Mouse (Mus musculus): ENCODE results near the gene Muc1. TPM values are rescaled to one million over a fixed set of nuclear protein-coding genes. Genes with fewer than 3 reads are reported as not detected.

Muc1 gene
- polyA plus RNA-seq, 1 experiment, result 53.8 TPM

DNA sequence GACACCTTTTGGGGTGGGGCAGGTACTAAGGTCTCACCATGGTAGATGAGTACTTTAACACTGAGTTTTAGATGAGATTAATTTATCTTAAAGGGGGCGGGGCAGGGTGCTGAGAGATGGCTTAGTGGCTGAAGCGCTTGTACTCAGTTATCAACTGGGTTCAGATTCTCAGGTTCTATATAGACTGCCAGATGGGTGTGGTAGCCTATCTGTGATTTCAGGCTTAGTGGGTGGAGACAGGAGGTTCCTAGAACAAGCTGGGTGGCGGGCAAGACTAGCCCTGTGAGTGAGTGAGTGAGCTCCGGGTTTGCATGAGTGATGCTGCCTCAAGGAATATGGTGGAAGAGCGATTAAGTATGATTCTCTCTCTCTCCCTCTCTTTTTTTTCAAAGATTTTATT lies 26.1 kb downstream of the Muc1 start:
- no peaks in the 10 kb centered on the region for H3K36me3 ChIP-seq (ENCODE audit: control insufficient read depth, insufficient read depth, low read length)
- no peak overlapping the region for H3K4me3 ChIP-seq (ENCODE audit: insufficient read depth, low read depth, low read length)
- no peak for DNase-seq
- H3K27me3 ChIP-seq (replicated peaks; ENCODE audit: control insufficient read depth, insufficient read depth, low read length), result no peaks in the 10 kb centered on the region
- TF ChIP-seq POLR2A (IDR thresholded peaks at IDR 0.05; ENCODE audit: low read depth, low read length), result no peak
- TF ChIP-seq CTCF (conservative IDR thresholded peaks at IDR 0.05; ENCODE audit: insufficient read depth, insufficient read length, low read depth, low read length), result no peak
- WGBS, result 95% methylated on average over 5 of the region's 5 CpGs
- H3K27ac ChIP-seq (ENCODE audit: insufficient read depth, low read depth, low read length), result no peak overlapping the region
- peaks cover 6% of the 10 kb centered on the region; the same call in 1 of the 2 replicates for H3K4me1 ChIP-seq (ENCODE audit: control insufficient read depth, insufficient read depth, low read length)

DNA sequence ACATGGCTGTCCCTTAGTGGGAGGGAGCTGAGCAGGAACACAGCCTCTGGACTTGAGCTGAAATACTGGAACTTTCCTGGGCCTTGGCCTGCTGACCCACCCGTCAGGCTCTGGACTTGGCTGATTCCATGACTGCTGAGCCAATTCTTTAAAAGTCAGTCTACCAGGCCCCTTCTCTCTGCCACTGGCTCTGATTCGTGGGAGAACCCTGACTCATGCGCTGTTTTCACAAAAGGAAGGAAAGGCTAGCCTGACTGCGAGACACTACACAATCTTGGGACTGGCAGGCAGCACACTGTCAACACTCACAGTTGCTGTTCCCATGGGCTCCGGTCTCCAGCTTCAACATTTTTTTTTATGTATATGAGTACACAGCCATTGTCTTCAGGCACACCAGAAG lies 27.3 kb downstream of the Muc1 start:
- 74% methylated on average over 5 of the region's 5 CpGs for WGBS
- no peaks in the 10 kb centered on the region for H3K27me3 ChIP-seq (replicated peaks; ENCODE audit: control insufficient read depth, insufficient read depth, low read length)
- no peak for DNase-seq
- H3K4me3 ChIP-seq (ENCODE audit: insufficient read depth, low read depth, low read length), result no peak overlapping the region
- H3K4me1 ChIP-seq (ENCODE audit: control insufficient read depth, insufficient read depth, low read length), result no peaks in the 10 kb centered on the region
- H3K27ac ChIP-seq (ENCODE audit: insufficient read depth, low read depth, low read length), result 0 out of 2 replicates have a peak overlapping the region, but pooled peaks have one; percentile 49
- no peaks in the 10 kb centered on the region for H3K36me3 ChIP-seq (ENCODE audit: control insufficient read depth, insufficient read depth, low read length)
- TF ChIP-seq CTCF (conservative IDR thresholded peaks at IDR 0.05; ENCODE audit: insufficient read depth, insufficient read length, low read depth, low read length) (no peak), POLR2A (IDR thresholded peaks at IDR 0.05; ENCODE audit: low read depth, low read length) (no peak)

DNA sequence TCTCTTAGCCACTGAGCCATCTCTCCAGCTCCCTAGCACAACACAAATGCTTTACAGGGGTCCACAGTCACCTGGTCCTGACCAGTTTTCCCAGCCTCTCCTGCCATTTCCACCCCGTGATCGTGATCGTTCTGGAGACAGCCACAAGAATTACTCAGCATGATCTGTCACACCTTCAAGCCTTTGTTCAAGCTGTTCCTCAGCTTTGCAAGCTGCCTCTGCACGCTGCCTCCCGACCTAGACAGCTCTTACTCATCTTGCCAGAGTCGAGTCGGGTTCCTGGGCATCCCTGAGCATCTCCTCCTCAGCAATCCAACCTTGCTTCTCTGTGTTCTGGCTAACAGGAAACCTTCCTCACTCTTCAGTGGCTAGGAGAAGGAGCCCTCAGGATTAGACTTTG lies 30.2 kb downstream of the Muc1 start, which contains the start of gene Dpm3:
Gene Dpm3, plus strand, starts transcription at position 283 of the 400 bp plus-strand sequence.
- no peaks in the 10 kb centered on the region for H3K36me3 ChIP-seq (ENCODE audit: control insufficient read depth, insufficient read depth, low read length)
- no peak for TF ChIP-seq POLR2A (IDR thresholded peaks at IDR 0.05; ENCODE audit: low read depth, low read length)
- TF ChIP-seq CTCF (conservative IDR thresholded peaks at IDR 0.05; ENCODE audit: insufficient read depth, insufficient read length, low read depth, low read length), result no peak
- H3K27me3 ChIP-seq (replicated peaks; ENCODE audit: control insufficient read depth, insufficient read depth, low read length), result no peaks in the 10 kb centered on the region
- no peak within 1 kb of the TSS for H3K27ac ChIP-seq (ENCODE audit: insufficient read depth, low read depth, low read length)
- H3K4me3 ChIP-seq (ENCODE audit: insufficient read depth, low read depth, low read length), result no peak within 1 kb of the TSS
- DNase-seq, result no peak
- WGBS, result 44% methylated on average over 7 of the region's 7 CpGs
- H3K4me1 ChIP-seq (ENCODE audit: control insufficient read depth, insufficient read depth, low read length), result no peaks in the 10 kb centered on the region

DNA sequence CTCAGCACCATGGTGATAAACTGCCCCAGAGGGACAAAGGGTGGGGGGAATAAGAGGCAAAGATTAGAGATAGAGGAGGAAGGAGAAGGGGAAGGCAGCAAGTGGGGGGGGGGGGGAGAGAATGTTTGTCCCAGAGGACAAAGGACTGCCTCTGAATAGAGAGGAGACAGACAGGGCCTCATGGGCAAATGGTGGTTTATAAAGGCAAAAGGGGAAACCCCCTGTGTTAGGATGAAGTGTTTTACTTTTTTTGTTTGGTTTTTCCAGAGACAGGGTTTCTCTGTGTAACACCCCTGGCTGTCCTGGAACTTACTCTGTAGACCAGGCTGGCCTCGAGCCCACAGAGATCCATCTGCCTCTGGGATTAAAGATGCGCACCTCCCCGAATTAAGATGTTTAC lies 31.4 kb downstream of the Muc1 start:
- DNase-seq, result no peak
- no peaks in the 10 kb centered on the region for H3K4me1 ChIP-seq (ENCODE audit: control insufficient read depth, insufficient read depth, low read length)
- H3K27ac ChIP-seq (ENCODE audit: insufficient read depth, low read depth, low read length), result no peak overlapping the region
- H3K4me3 ChIP-seq (ENCODE audit: insufficient read depth, low read depth, low read length), result no peak overlapping the region
- TF ChIP-seq CTCF (conservative IDR thresholded peaks at IDR 0.05; ENCODE audit: insufficient read depth, insufficient read length, low read depth, low read length) (no peak), POLR2A (IDR thresholded peaks at IDR 0.05; ENCODE audit: low read depth, low read length) (no peak)
- H3K27me3 ChIP-seq (replicated peaks; ENCODE audit: control insufficient read depth, insufficient read depth, low read length), result no peaks in the 10 kb centered on the region
- H3K36me3 ChIP-seq (ENCODE audit: control insufficient read depth, insufficient read depth, low read length), result no peaks in the 10 kb centered on the region
- 86% methylated on average over 3 of the region's 3 CpGs for WGBS

DNA sequence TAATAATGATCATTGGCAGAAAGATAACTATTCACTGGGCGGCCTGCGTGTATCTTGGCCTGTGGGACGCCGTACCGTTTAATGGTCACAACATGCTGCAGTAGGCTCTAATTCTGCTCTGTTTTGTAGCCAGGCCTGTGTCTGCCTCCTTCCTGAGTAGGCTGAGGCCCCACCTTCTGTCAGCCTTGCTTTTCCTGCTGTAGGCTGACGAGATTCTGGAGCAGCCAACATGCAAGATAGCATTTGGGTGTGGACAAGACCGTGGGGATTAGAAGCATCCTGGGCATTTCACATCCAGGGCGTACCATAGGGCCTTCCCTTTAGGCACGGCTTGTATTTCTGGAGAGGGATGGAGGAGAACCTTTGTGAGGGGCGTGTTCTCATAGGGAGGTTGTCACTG lies 33.6 kb downstream of the Muc1 start:
- peak overlapping the region; percentile 53 for H3K27ac ChIP-seq (ENCODE audit: insufficient read depth, low read depth, low read length)

DNA sequence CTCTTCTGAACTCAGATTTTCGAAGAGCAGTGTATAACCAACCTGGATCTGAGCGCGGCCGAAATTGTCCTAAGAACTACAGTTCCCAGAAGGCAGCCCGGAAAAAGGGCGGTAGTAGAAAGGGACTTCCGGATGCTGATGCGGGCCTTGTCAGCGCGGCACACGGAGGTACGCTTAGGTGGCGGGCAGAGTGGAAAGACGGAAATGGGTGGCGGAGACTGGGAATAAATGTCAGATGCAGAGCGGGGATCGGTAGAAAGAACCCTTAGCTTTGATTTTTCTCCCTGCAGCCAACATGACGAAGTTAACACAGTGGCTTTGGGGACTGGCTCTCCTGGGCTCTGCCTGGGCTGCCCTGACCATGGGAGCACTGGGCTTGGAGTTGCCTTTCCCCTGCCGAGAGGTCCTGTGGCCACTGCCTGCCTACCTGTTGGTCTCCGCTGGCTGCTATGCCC lies 37.6 kb downstream of the Muc1 start:
- no peaks in the 10 kb centered on the region for H3K36me3 ChIP-seq (ENCODE audit: control insufficient read depth, insufficient read depth, low read length)
- WGBS, result under 1% methylated on average over 20 of the region's 20 CpGs

More for the DNA sequence above, 33.6 kb downstream of the Muc1 start:
- TF ChIP-seq POLR2A (IDR thresholded peaks at IDR 0.05; ENCODE audit: low read depth, low read length), result no peak
- no peak for TF ChIP-seq CTCF (conservative IDR thresholded peaks at IDR 0.05; ENCODE audit: insufficient read depth, insufficient read length, low read depth, low read length)
- peaks cover 5% of the 10 kb centered on the region; the same call in 1 of the 2 replicates for H3K4me1 ChIP-seq (ENCODE audit: control insufficient read depth, insufficient read depth, low read length)
- H3K27me3 ChIP-seq (replicated peaks; ENCODE audit: control insufficient read depth, insufficient read depth, low read length), result no peaks in the 10 kb centered on the region
- peak; percentile 72 for DNase-seq
- 73% methylated on average over 10 of the region's 10 CpGs for WGBS
- H3K4me3 ChIP-seq (ENCODE audit: insufficient read depth, low read depth, low read length), result no peak overlapping the region
- no peaks in the 10 kb centered on the region for H3K36me3 ChIP-seq (ENCODE audit: control insufficient read depth, insufficient read depth, low read length)

DNA sequence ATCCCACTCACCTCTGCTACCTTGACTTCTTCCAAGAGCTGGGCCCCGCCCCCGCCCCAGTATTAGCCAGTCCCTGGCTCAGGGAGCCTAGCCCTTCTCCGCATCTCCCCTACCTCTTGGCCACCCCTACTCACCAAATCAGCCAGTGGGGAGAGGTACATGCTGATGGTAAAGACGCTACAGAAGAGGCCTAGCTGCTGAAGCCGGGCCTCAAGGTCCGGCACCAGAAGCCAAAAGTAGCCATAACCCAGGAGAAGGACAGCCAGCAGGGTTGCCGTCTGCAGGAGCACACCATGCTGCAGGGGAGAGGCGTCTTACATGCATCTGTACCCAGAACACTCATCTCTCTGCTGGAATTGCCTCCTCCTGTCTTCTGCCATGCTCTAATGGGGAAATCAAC lies 40.1 kb downstream of the Muc1 start:
- H3K4me3 ChIP-seq (ENCODE audit: insufficient read depth, low read depth, low read length), result no peak overlapping the region
- no peak overlapping the region for H3K27ac ChIP-seq (ENCODE audit: insufficient read depth, low read depth, low read length)
- TF ChIP-seq CTCF (conservative IDR thresholded peaks at IDR 0.05; ENCODE audit: insufficient read depth, insufficient read length, low read depth, low read length), result no peak
- TF ChIP-seq POLR2A (IDR thresholded peaks at IDR 0.05; ENCODE audit: low read depth, low read length), result no peak
- H3K4me1 ChIP-seq (ENCODE audit: control insufficient read depth, insufficient read depth, low read length), result peaks cover 22% of the 10 kb centered on the region; the same call in 1 of the 2 replicates
- H3K36me3 ChIP-seq (ENCODE audit: control insufficient read depth, insufficient read depth, low read length), result peaks cover 5% of the 10 kb centered on the region; the same call in 1 of the 2 replicates
- no peaks in the 10 kb centered on the region for H3K27me3 ChIP-seq (replicated peaks; ENCODE audit: control insufficient read depth, insufficient read depth, low read length)
- 83% methylated on average over 8 of the region's 8 CpGs for WGBS
- DNase-seq, result no peak

More for the DNA sequence above, 37.6 kb downstream of the Muc1 start:
- TF ChIP-seq CTCF (conservative IDR thresholded peaks at IDR 0.05; ENCODE audit: insufficient read depth, insufficient read length, low read depth, low read length) (no peak), POLR2A (IDR thresholded peaks at IDR 0.05; ENCODE audit: low read depth, low read length) (peak; percentile 31)
- no peaks in the 10 kb centered on the region for H3K27me3 ChIP-seq (replicated peaks; ENCODE audit: control insufficient read depth, insufficient read depth, low read length)
- peaks cover 22% of the 10 kb centered on the region; the same call in 1 of the 2 replicates for H3K4me1 ChIP-seq (ENCODE audit: control insufficient read depth, insufficient read depth, low read length)
- H3K4me3 ChIP-seq (ENCODE audit: insufficient read depth, low read depth, low read length), result peak overlapping the region; percentile 71
- peak; percentile 90 for DNase-seq
- H3K27ac ChIP-seq (ENCODE audit: insufficient read depth, low read depth, low read length), result peak overlapping the region; percentile 37
